Mouse (Mus musculus): ENCODE data around the gene Grm5. TPM values are rescaled to one million over a fixed set of nuclear protein-coding genes. Genes with fewer than 3 reads are reported as not detected.

Gene Grm5
- polyA plus RNA-seq, 2 experiments, result under 0.01 TPM; not detected in 1

DNA sequence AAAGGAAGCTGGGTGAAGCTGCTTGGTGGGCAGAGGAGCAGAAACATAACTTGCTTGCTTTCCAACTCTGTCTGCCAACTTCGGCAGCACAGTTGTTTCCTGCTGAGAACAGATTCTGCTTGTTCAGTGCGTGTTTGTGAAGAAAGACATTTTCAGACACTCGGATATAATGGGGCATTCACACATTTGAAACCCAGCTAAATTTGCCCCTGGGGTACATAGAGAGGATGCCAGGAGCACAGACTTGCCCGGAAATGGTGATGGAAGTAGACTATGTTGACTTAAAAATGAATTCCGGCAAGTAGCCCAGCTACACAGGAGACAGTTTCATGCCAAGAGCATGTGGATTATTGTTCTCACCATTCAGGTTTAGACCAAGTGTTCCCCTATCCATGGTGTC, 342.0 kb downstream of the Grm5 start:
- no peaks in the 10 kb centered on the region for H3K9me3 ChIP-seq (ENCODE audit: control insufficient read depth, low read length)
- TF ChIP-seq EP300 (IDR thresholded peaks at IDR 0.05; ENCODE audit: low read depth), result no peak
- no peak for TF ChIP-seq CTCF (IDR thresholded peaks at IDR 0.05; ENCODE audit: low read depth)
- no peaks in the 10 kb centered on the region for H3K36me3 ChIP-seq (replicated peaks; ENCODE audit: control insufficient read depth, insufficient read depth, low read depth)
- DNase-seq (ENCODE audit: low read depth in 3 of 3, low spot score in 3 of 3) (no peak), ATAC-seq (ENCODE audit: insufficient read depth) (no peak)
- H3K27me3 ChIP-seq (ENCODE audit: control insufficient read depth, insufficient read depth, low read length), result no peaks in the 10 kb centered on the region
- no peak overlapping the region for H3K4me2 ChIP-seq (ENCODE audit: low read depth)
- 43% methylated on average over 5 of the region's 5 CpGs for WGBS (ENCODE audit: insufficient replicate concordance)
- no peak overlapping the region for H3K9ac ChIP-seq (replicated peaks)
- H3K4me3 ChIP-seq (ENCODE audit: insufficient read depth in 1 of 2, low read depth in 2 of 2, low read length in 2 of 2), result no peak overlapping the region
- no peaks in the 10 kb centered on the region for H3K4me1 ChIP-seq (replicated peaks; ENCODE audit: control insufficient read depth in 2 of 2, insufficient read depth in 2 of 2, low read length in 1 of 2)
- no peak overlapping the region for H3K27ac ChIP-seq

GRCm38 (mm10) chr7:87937415-87937814, 353.4 kb downstream of the Grm5 start:
- TF ChIP-seq EP300 (IDR thresholded peaks at IDR 0.05; ENCODE audit: low read depth) (no peak), CTCF (IDR thresholded peaks at IDR 0.05; ENCODE audit: low read depth) (no peak)
- H3K36me3 ChIP-seq (replicated peaks; ENCODE audit: control insufficient read depth, insufficient read depth, low read depth), result no peaks in the 10 kb centered on the region
- no peaks in the 10 kb centered on the region for H3K9me3 ChIP-seq (ENCODE audit: control insufficient read depth, low read length)
- no peaks in the 10 kb centered on the region for H3K27me3 ChIP-seq (ENCODE audit: control insufficient read depth, insufficient read depth, low read length)
- H3K27ac ChIP-seq, result no peak overlapping the region
- H3K4me1 ChIP-seq (replicated peaks; ENCODE audit: control insufficient read depth in 2 of 2, insufficient read depth in 2 of 2, low read length in 1 of 2), result no peaks in the 10 kb centered on the region
- WGBS (ENCODE audit: insufficient replicate concordance), result 49% methylated on average over 1 of the region's 1 CpGs
- DNase-seq (ENCODE audit: low read depth in 3 of 3, low spot score in 3 of 3) (no peak), ATAC-seq (ENCODE audit: insufficient read depth) (no peak)
- no peak overlapping the region for H3K4me3 ChIP-seq (ENCODE audit: insufficient read depth in 1 of 2, low read depth in 2 of 2, low read length in 2 of 2)
- no peak overlapping the region for H3K9ac ChIP-seq (replicated peaks)
- no peak overlapping the region for H3K4me2 ChIP-seq (ENCODE audit: low read depth)

DNA sequence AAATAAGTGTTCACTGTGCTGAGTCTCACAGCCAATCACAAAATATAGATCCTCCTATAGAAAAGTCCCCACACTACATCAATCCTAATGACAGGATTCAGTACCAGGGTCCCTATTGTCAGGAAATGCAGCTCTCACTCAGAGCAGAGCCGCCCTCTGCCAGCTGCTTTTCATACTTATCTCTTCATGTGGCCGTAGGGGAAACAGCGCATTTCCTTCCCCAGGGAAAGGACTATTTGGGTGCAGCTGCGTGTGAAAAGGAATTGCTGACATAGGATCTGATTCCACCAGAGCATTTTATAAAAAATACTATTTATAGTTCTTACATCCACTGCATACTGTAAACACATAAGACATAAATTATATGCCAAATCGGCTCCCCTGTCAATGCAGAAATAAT, 354.3 kb downstream of the Grm5 start:
- Histone ChIP-seq H3K9me3 (ENCODE audit: control insufficient read depth, low read length) (no peaks in the 10 kb centered on the region), H3K36me3 (replicated peaks; ENCODE audit: control insufficient read depth, insufficient read depth, low read depth) (no peaks in the 10 kb centered on the region), H3K4me2 (ENCODE audit: low read depth) (no peak overlapping the region), H3K27ac (no peak overlapping the region), H3K9ac (replicated peaks) (no peak overlapping the region), H3K4me3 (ENCODE audit: insufficient read depth in 1 of 2, low read depth in 2 of 2, low read length in 2 of 2) (no peak overlapping the region), H3K27me3 (ENCODE audit: control insufficient read depth, insufficient read depth, low read length) (no peaks in the 10 kb centered on the region), H3K4me1 (replicated peaks; ENCODE audit: control insufficient read depth in 2 of 2, insufficient read depth in 2 of 2, low read length in 1 of 2) (no peaks in the 10 kb centered on the region)
- no peak for TF ChIP-seq EP300 (IDR thresholded peaks at IDR 0.05; ENCODE audit: low read depth)
- no peak for TF ChIP-seq CTCF (IDR thresholded peaks at IDR 0.05; ENCODE audit: low read depth)
- no peak for DNase-seq (ENCODE audit: low read depth in 3 of 3, low spot score in 3 of 3)
- WGBS (ENCODE audit: insufficient replicate concordance), result 9% methylated on average over 5 of the region's 5 CpGs
- ATAC-seq (ENCODE audit: insufficient read depth), result no peak

DNA sequence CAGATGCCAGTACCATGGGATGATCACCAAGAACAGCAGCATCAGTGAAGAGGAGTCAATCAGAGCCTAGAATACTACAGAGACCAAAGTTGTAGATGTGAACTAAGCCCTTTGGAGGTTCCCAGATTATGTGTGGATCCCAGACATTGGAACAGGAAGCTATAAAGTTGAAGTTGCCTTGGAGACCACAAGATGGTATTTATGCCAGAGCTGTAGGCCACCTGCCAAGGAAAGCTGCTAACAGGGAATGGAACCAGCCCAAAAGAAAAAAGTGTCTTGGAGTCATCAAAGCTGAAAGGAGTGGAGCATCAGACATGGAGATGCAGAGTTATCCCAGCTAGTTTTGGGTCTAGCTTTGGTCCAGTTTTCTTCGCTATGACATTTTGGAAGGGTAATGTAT, 366.2 kb downstream of the Grm5 start:
- no peak overlapping the region for H3K9ac ChIP-seq (replicated peaks)
- no peaks in the 10 kb centered on the region for H3K9me3 ChIP-seq (ENCODE audit: control insufficient read depth, low read length)
- ATAC-seq (ENCODE audit: insufficient read depth) (no peak), DNase-seq (ENCODE audit: low read depth in 3 of 3, low spot score in 3 of 3) (no peak)
- H3K27me3 ChIP-seq (ENCODE audit: control insufficient read depth, insufficient read depth, low read length), result no peaks in the 10 kb centered on the region
- H3K4me3 ChIP-seq (ENCODE audit: insufficient read depth in 1 of 2, low read depth in 2 of 2, low read length in 2 of 2), result no peak overlapping the region
- 63% methylated on average over 1 of the region's 1 CpGs for WGBS (ENCODE audit: insufficient replicate concordance)
- no peaks in the 10 kb centered on the region for H3K4me1 ChIP-seq (replicated peaks; ENCODE audit: control insufficient read depth in 2 of 2, insufficient read depth in 2 of 2, low read length in 1 of 2)
- H3K4me2 ChIP-seq (ENCODE audit: low read depth), result no peak overlapping the region
- no peaks in the 10 kb centered on the region for H3K36me3 ChIP-seq (replicated peaks; ENCODE audit: control insufficient read depth, insufficient read depth, low read depth)
- no peak for TF ChIP-seq EP300 (IDR thresholded peaks at IDR 0.05; ENCODE audit: low read depth)
- no peak for TF ChIP-seq CTCF (IDR thresholded peaks at IDR 0.05; ENCODE audit: low read depth)
- no peak overlapping the region for H3K27ac ChIP-seq

DNA sequence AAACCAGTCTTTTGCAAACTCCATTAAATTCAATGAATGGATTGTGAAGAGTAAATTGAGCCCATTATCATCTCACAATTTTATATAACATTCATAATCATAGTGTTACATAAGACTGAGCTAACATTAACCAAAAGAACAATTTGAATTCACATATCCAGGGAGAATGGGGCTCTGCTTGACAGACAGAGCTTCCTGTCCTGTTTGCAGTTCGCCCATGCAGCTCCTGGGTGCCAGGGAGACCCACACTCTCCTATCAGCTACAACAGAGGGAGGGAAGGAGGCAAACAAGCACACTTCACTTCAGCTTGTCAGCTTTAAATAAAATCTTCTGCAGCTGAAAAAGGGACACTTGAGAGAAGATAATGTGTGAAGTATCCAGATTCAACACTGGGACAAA, 389.2 kb downstream of the Grm5 start:
- H3K4me1 ChIP-seq (replicated peaks; ENCODE audit: control insufficient read depth in 2 of 2, insufficient read depth in 2 of 2, low read length in 1 of 2), result no peaks in the 10 kb centered on the region
- no peak overlapping the region for H3K9ac ChIP-seq (replicated peaks)
- TF ChIP-seq CTCF (IDR thresholded peaks at IDR 0.05; ENCODE audit: low read depth), result no peak
- no peak for TF ChIP-seq EP300 (IDR thresholded peaks at IDR 0.05; ENCODE audit: low read depth)
- no peak overlapping the region for H3K4me3 ChIP-seq (ENCODE audit: insufficient read depth in 1 of 2, low read depth in 2 of 2, low read length in 2 of 2)
- H3K9me3 ChIP-seq (ENCODE audit: control insufficient read depth, low read length), result no peaks in the 10 kb centered on the region
- no peaks in the 10 kb centered on the region for H3K36me3 ChIP-seq (replicated peaks; ENCODE audit: control insufficient read depth, insufficient read depth, low read depth)
- H3K27me3 ChIP-seq (ENCODE audit: control insufficient read depth, insufficient read depth, low read length), result no peaks in the 10 kb centered on the region
- 24% methylated on average over 1 of the region's 1 CpGs for WGBS (ENCODE audit: insufficient replicate concordance)
- DNase-seq (ENCODE audit: low read depth in 3 of 3, low spot score in 3 of 3) (no peak), ATAC-seq (ENCODE audit: insufficient read depth) (no peak)
- no peak overlapping the region for H3K27ac ChIP-seq
- H3K4me2 ChIP-seq (ENCODE audit: low read depth), result no peak overlapping the region
